Mouse (Mus musculus): ENCODE measurements at regions not wholly inside any gene's neighbourhood (a gene's known extent, or its start where the extent isn't known, plus 50 kb on each side); places are given as distances from the start of the nearest gene placed in this dataset.
A peak's percentile ranks its signal among the peaks of the same experiment; 100 is the strongest.

DNA sequence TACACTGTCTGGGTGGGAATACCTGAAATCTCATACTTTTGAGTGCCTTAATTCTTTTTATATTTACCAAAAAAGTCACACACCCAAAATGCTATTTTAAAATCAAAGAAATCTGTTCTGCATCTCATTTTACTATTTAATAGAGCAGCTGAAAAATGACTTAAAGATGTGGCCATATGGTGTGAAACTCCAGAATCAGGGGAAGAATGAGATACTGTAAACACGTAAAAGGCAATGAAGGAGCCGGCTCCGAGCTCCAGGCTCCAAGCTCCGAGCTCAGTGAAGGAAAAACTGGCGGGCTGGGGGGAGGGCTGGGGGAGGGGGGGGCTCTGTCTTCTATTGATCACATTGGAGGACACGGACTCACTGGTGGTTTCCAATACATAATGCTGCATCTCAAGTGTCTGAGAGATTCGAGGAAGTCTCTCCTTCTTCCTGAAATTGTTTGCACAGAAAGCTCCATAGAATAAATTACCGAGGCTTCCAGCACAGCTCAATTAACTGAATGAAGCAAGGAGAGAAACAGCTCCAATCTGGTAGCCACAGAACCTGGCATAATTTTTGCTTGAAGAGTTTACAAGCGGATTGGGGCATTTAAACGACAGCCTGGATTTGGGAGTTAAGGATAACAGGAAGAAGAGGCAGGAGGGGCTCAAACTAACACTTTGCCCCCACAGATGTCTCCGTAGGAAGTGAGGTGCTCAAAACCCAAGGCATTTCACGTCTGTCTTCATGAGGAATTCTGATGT, 112.2 kb upstream of the 1700066M21Rik start:
- Histone ChIP-seq H3K4me1 (ENCODE audit: control insufficient read depth, insufficient read depth, low read length) (no peaks in the 10 kb centered on the region), H3K36me3 (replicated peaks; ENCODE audit: control insufficient read depth, insufficient read depth, low read depth, low read length) (no peaks in the 10 kb centered on the region), H3K4me2 (ENCODE audit: low read depth, low read length) (no peak overlapping the region), H3K27me3 (ENCODE audit: control insufficient read depth, insufficient read depth, low read length) (no peaks in the 10 kb centered on the region), H3K9me3 (replicated peaks; ENCODE audit: control insufficient read depth, low read length) (no peaks in the 10 kb centered on the region), H3K27ac (replicated peaks; ENCODE audit: low read depth, low read length) (no peak overlapping the region), H3K9ac (replicated peaks; ENCODE audit: low read length) (no peak overlapping the region), H3K4me3 (ENCODE audit: low read depth, low read length) (no peak overlapping the region)
- 43% methylated on average over 12 of the region's 12 CpGs for WGBS
- ATAC-seq (replicated peaks; ENCODE audit: insufficient number of reproducible peaks, low FRiP score, low TSS enrichment, low read depth), result no peak
- no peak for DNase-seq (ENCODE audit: low spot score)

DNA sequence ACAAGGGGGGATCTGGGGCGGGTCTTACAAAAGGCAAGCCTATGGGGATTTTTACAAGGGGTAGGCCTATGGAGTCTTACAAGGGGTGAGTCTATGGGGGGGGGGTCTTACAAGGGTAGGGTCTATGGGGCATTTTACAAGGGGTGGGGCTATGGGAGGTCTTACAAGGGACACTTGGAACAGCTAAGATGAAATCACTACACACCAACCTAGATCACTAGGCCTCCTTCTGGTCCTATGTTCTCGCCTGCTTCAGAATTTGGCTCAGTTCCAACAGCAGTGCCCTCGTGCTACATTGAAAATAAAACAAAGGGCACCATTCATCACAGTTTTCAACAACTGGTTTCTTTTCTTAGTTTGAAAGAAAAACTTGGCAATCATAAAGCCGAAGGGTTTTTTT, 110.7 kb upstream of the 1700066M21Rik start:
- no peak overlapping the region for H3K4me3 ChIP-seq (ENCODE audit: low read depth, low read length)
- H3K4me1 ChIP-seq (ENCODE audit: control insufficient read depth, insufficient read depth, low read length), result no peaks in the 10 kb centered on the region
- no peak overlapping the region for H3K4me2 ChIP-seq (ENCODE audit: low read depth, low read length)
- WGBS, result 48% methylated on average over 4 of the region's 4 CpGs
- no peaks in the 10 kb centered on the region for H3K27me3 ChIP-seq (ENCODE audit: control insufficient read depth, insufficient read depth, low read length)
- peak; percentile 69 for ATAC-seq (replicated peaks; ENCODE audit: insufficient number of reproducible peaks, low FRiP score, low TSS enrichment, low read depth)
- H3K9ac ChIP-seq (replicated peaks; ENCODE audit: low read length), result no peak overlapping the region
- peak; percentile 30 for DNase-seq (ENCODE audit: low spot score)
- no peak overlapping the region for H3K27ac ChIP-seq (replicated peaks; ENCODE audit: low read depth, low read length)
- no peaks in the 10 kb centered on the region for H3K9me3 ChIP-seq (replicated peaks; ENCODE audit: control insufficient read depth, low read length)
- no peaks in the 10 kb centered on the region for H3K36me3 ChIP-seq (replicated peaks; ENCODE audit: control insufficient read depth, insufficient read depth, low read depth, low read length)

DNA sequence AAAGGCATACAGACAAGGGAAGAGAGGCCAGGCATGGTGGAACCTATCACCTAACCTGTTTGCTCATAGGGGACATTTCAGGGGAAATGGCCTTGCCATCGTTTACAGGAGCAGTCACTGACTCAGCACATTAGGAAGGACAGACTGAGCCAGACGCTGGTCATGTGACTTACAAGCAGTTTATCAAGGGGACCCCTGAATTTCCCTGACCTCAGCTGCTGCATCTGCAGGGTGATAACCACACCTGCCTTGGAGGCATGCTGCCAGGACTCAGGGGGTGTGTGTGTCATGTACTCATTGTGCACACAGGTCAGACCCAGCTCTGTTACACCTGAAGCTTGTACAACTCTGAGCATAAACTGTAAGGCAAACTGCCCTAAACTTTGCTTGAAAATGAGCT, 109.6 kb upstream of the 1700066M21Rik start:
- DNase-seq (ENCODE audit: low spot score), result no peak

DNA sequence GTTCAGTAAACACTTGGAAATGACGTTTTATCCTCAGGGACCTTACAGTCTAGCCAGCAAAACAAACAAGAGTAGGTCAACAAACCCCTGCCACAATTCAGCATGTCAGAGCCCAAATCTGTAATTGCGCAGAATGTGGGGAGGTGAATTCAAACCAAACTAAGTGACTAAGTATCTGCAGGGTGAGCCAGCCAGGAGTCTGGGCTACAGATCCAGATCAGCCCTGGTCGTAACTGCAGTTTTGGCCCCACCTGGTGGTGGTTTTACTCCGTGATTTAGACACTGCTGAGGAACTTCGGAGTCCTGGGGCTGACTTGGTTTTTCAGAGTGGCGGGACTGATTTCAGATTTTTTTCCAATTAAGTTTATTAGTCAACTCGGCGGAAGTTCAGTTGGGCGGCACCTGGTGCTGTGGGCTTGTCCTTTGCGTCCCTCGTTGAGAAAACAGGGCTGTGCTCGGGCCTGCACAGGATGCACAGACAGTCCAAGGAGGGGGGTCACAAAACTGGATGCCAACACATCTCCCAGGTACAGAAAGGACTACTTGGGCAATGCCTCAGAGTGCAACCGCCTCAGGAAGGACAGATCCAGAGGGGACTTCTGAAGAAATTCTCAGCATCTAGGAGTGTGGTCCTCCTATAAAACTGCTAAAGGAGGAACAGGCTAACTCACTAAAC, 107.6 kb upstream of the 1700066M21Rik start:
- Histone ChIP-seq H3K27me3 (ENCODE audit: control insufficient read depth, insufficient read depth, low read length) (no peaks in the 10 kb centered on the region), H3K27ac (replicated peaks; ENCODE audit: low read depth, low read length) (no peak overlapping the region), H3K36me3 (replicated peaks; ENCODE audit: control insufficient read depth, insufficient read depth, low read depth, low read length) (no peaks in the 10 kb centered on the region), H3K9ac (replicated peaks; ENCODE audit: low read length) (no peak overlapping the region), H3K4me2 (ENCODE audit: low read depth, low read length) (no peak overlapping the region), H3K4me1 (ENCODE audit: control insufficient read depth, insufficient read depth, low read length) (no peaks in the 10 kb centered on the region), H3K4me3 (ENCODE audit: low read depth, low read length) (no peak overlapping the region), H3K9me3 (replicated peaks; ENCODE audit: control insufficient read depth, low read length) (no peaks in the 10 kb centered on the region)
- ATAC-seq (replicated peaks; ENCODE audit: insufficient number of reproducible peaks, low FRiP score, low TSS enrichment, low read depth) (peak; percentile 74; the same call in 1 of the 2 replicates), DNase-seq (ENCODE audit: low spot score) (peak; percentile 84)
- WGBS, result 42% methylated on average over 13 of the region's 13 CpGs

More for the DNA sequence above, 109.6 kb upstream of the 1700066M21Rik start:
- no peaks in the 10 kb centered on the region for H3K4me1 ChIP-seq (ENCODE audit: control insufficient read depth, insufficient read depth, low read length)
- no peaks in the 10 kb centered on the region for H3K9me3 ChIP-seq (replicated peaks; ENCODE audit: control insufficient read depth, low read length)
- no peak overlapping the region for H3K4me2 ChIP-seq (ENCODE audit: low read depth, low read length)
- H3K4me3 ChIP-seq (ENCODE audit: low read depth, low read length), result no peak overlapping the region
- WGBS, result 54% methylated on average over 2 of the region's 2 CpGs
- no peaks in the 10 kb centered on the region for H3K27me3 ChIP-seq (ENCODE audit: control insufficient read depth, insufficient read depth, low read length)
- no peaks in the 10 kb centered on the region for H3K36me3 ChIP-seq (replicated peaks; ENCODE audit: control insufficient read depth, insufficient read depth, low read depth, low read length)
- no peak overlapping the region for H3K9ac ChIP-seq (replicated peaks; ENCODE audit: low read length)
- H3K27ac ChIP-seq (replicated peaks; ENCODE audit: low read depth, low read length), result no peak overlapping the region
- ATAC-seq (replicated peaks; ENCODE audit: insufficient number of reproducible peaks, low FRiP score, low TSS enrichment, low read depth), result no peak

DNA sequence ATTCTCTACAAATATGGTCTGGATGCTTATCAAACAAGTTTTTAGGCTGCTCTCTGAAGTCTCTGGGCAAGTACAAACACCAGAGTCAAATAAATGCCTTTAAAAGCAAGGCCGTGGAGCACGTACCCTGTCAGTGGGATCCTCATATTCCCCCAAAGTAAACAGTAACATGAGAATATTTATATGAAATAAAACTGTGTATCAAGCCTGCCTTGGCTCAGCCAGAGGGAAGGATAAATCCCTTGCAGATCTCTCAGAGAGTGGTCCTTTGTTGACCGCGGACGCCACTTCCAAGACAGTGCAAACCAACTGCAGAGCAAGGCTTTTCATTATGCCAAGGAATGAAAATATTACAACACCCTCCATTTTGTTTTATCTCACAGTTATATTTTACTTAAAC, 104.8 kb upstream of the 1700066M21Rik start:
- 68% methylated on average over 5 of the region's 5 CpGs for WGBS
- no peaks in the 10 kb centered on the region for H3K4me1 ChIP-seq (ENCODE audit: control insufficient read depth, insufficient read depth, low read length)
- DNase-seq (ENCODE audit: low spot score), result peak; percentile 20
- no peak overlapping the region for H3K4me3 ChIP-seq (ENCODE audit: low read depth, low read length)
- no peak overlapping the region for H3K4me2 ChIP-seq (ENCODE audit: low read depth, low read length)
- H3K27ac ChIP-seq (replicated peaks; ENCODE audit: low read depth, low read length), result no peak overlapping the region
- no peaks in the 10 kb centered on the region for H3K9me3 ChIP-seq (replicated peaks; ENCODE audit: control insufficient read depth, low read length)
- no peak for ATAC-seq (replicated peaks; ENCODE audit: insufficient number of reproducible peaks, low FRiP score, low TSS enrichment, low read depth)
- no peaks in the 10 kb centered on the region for H3K36me3 ChIP-seq (replicated peaks; ENCODE audit: control insufficient read depth, insufficient read depth, low read depth, low read length)
- H3K9ac ChIP-seq (replicated peaks; ENCODE audit: low read length), result no peak overlapping the region
- no peaks in the 10 kb centered on the region for H3K27me3 ChIP-seq (ENCODE audit: control insufficient read depth, insufficient read depth, low read length)

DNA sequence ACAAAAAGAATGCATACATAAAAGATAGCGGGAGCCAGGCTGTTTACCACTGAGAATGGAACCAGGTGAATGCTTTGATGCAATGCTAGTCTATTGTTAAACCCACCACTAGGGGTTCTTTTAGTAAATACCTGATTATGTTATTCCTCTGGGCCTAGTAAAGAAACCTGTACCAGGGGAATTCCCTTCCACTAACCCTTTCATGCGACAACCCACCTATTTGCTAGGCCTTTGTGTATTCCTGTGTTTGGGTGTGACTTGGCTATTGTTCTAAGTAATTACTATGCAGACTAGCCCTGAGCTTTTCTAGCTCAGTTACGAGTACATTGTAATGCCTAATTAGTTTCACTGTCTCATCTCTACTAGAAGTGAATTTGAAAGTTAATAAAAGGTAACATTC, 95.9 kb upstream of the 1700066M21Rik start:
- no peak overlapping the region for H3K27ac ChIP-seq (replicated peaks; ENCODE audit: low read depth, low read length)
- no peak overlapping the region for H3K4me3 ChIP-seq (ENCODE audit: low read depth, low read length)
- no peaks in the 10 kb centered on the region for H3K4me1 ChIP-seq (ENCODE audit: control insufficient read depth, insufficient read depth, low read length)
- H3K9me3 ChIP-seq (replicated peaks; ENCODE audit: control insufficient read depth, low read length), result no peaks in the 10 kb centered on the region
- H3K4me2 ChIP-seq (ENCODE audit: low read depth, low read length), result no peak overlapping the region
- no peak for ATAC-seq (replicated peaks; ENCODE audit: insufficient number of reproducible peaks, low FRiP score, low TSS enrichment, low read depth)
- H3K36me3 ChIP-seq (replicated peaks; ENCODE audit: control insufficient read depth, insufficient read depth, low read depth, low read length), result no peaks in the 10 kb centered on the region
- 90% methylated on average over 3 of the region's 3 CpGs for WGBS
- H3K9ac ChIP-seq (replicated peaks; ENCODE audit: low read length), result no peak overlapping the region
- no peak for DNase-seq (ENCODE audit: low spot score)
- H3K27me3 ChIP-seq (ENCODE audit: control insufficient read depth, insufficient read depth, low read length), result no peaks in the 10 kb centered on the region

GRCm38 (mm10) chr1:57296186-57296585, 81.2 kb upstream of the 1700066M21Rik start:
- no peak overlapping the region for H3K4me3 ChIP-seq (ENCODE audit: low read depth, low read length)
- H3K27ac ChIP-seq (replicated peaks; ENCODE audit: low read depth, low read length), result no peak overlapping the region
- no peaks in the 10 kb centered on the region for H3K9me3 ChIP-seq (replicated peaks; ENCODE audit: control insufficient read depth, low read length)
- ATAC-seq (replicated peaks; ENCODE audit: insufficient number of reproducible peaks, low FRiP score, low TSS enrichment, low read depth) (no peak), DNase-seq (ENCODE audit: low spot score) (peak; percentile 6)
- H3K9ac ChIP-seq (replicated peaks; ENCODE audit: low read length), result no peak overlapping the region
- H3K36me3 ChIP-seq (replicated peaks; ENCODE audit: control insufficient read depth, insufficient read depth, low read depth, low read length), result no peaks in the 10 kb centered on the region
- WGBS, result 97% methylated on average over 1 of the region's 1 CpGs
- no peaks in the 10 kb centered on the region for H3K4me1 ChIP-seq (ENCODE audit: control insufficient read depth, insufficient read depth, low read length)
- H3K27me3 ChIP-seq (ENCODE audit: control insufficient read depth, insufficient read depth, low read length), result no peaks in the 10 kb centered on the region
- H3K4me2 ChIP-seq (ENCODE audit: low read depth, low read length), result no peak overlapping the region

- Histone ChIP-seq H3K9ac (replicated peaks; ENCODE audit: low read length) (no peak overlapping the region), H3K4me2 (ENCODE audit: low read depth, low read length) (no peak overlapping the region), H3K36me3 (replicated peaks; ENCODE audit: control insufficient read depth, insufficient read depth, low read depth, low read length) (no peaks in the 10 kb centered on the region), H3K27ac (replicated peaks; ENCODE audit: low read depth, low read length) (no peak overlapping the region), H3K4me1 (ENCODE audit: control insufficient read depth, insufficient read depth, low read length) (no peaks in the 10 kb centered on the region), H3K9me3 (replicated peaks; ENCODE audit: control insufficient read depth, low read length) (no peaks in the 10 kb centered on the region), H3K27me3 (ENCODE audit: control insufficient read depth, insufficient read depth, low read length) (no peaks in the 10 kb centered on the region), H3K4me3 (ENCODE audit: low read depth, low read length) (no peak overlapping the region)
- ATAC-seq (replicated peaks; ENCODE audit: insufficient number of reproducible peaks, low FRiP score, low TSS enrichment, low read depth) (no peak), DNase-seq (ENCODE audit: low spot score) (no peak)
- 82% methylated on average over 5 of the region's 5 CpGs for WGBS
These were observed 78.9 kb upstream of the 1700066M21Rik start for GRCm38 (mm10) chr1:57298557-57298956.
